Mouse (Mus musculus) liver, embryonic 15.5 days (tissue): Measurements from ENCODE around the gene Cd276. TPM values are rescaled to one million over a fixed set of nuclear protein-coding genes. Genes with fewer than 3 reads are reported as not detected.

Source experiments
- ATAC-seq: fragments of 200-750 bp; cut with Nextera tagmentation; 2 replicates; pipeline ENCODE4 v1.8.0; 2017; ENCODE audit warnings: moderate number of reproducible peaks, mild to moderate bottlenecking, moderate library complexity; ENCODE audit not compliant: insufficient read depth
- H3K27ac ChIP-seq: fragments of 300-500 bp; sonication (generic); replicated peaks from 2 replicates; pipeline ENCODE4 v1.5.1; 2015; ENCODE audit warnings: mild to moderate bottlenecking, inconsistent platforms
- H3K27me3 ChIP-seq: fragments of 300-500 bp; sonication (generic); 2 replicates; pipeline ENCODE4 v1.6.1; 2015; ENCODE audit warnings: mild to moderate bottlenecking, inconsistent platforms
- H3K36me3 ChIP-seq: fragments of 300-500 bp; sonication (generic); replicated peaks from 2 replicates; pipeline ENCODE4 v1.6.1; 2015; ENCODE audit warnings: moderate library complexity, mild to moderate bottlenecking, inconsistent platforms
- H3K4me1 ChIP-seq: fragments of 300-500 bp; sonication (generic); replicated peaks from 2 replicates; pipeline ENCODE4 v1.6.1; 2015; ENCODE audit warnings: inconsistent platforms
- H3K4me2 ChIP-seq: fragments of 300-500 bp; sonication (generic); 2 replicates; pipeline ENCODE4 v1.6.1; 2015; ENCODE audit warnings: moderate library complexity, mild to moderate bottlenecking, inconsistent platforms
- H3K4me3 ChIP-seq: fragments of 300-500 bp; sonication (generic); replicated peaks from 2 replicates; pipeline ENCODE4 v1.5.1; 2015; ENCODE audit warnings: mild to moderate bottlenecking, inconsistent platforms
- H3K9ac ChIP-seq: fragments of 300-500 bp; sonication (generic); 2 replicates; pipeline ENCODE4 v1.6.1; 2015; ENCODE audit warnings: moderate library complexity, mild to moderate bottlenecking, inconsistent platforms
- H3K9me3 ChIP-seq: fragments of 300-500 bp; sonication (generic); replicated peaks from 2 replicates; pipeline ENCODE4 v1.6.1; 2016; ENCODE audit warnings: inconsistent platforms
- WGBS: fragments of 180-500 bp; shearing (Covaris S2); methylation state at CpG from one replicate; pipeline ENCODE4 v1.1.7; 2015; ENCODE audit warnings: mixed read lengths; ENCODE audit not compliant: insufficient replicate concordance; 5-methylcytosine and 5-hydroxymethylcytosine counted together
- polyA plus RNA-seq: library from polyadenylated mRNA; unstranded; fragments of >200 nt; fragmentation: Nextera tagmentation; extraction: Ambion mirVana; gene quantifications from 2 replicates; pipeline ENCODE4 v1.2.1, GENCODE M21; 2015

Cd276 gene
- polyA plus RNA-seq, 1 experiment from 2014 or later, result 1.4 TPM

DNA sequence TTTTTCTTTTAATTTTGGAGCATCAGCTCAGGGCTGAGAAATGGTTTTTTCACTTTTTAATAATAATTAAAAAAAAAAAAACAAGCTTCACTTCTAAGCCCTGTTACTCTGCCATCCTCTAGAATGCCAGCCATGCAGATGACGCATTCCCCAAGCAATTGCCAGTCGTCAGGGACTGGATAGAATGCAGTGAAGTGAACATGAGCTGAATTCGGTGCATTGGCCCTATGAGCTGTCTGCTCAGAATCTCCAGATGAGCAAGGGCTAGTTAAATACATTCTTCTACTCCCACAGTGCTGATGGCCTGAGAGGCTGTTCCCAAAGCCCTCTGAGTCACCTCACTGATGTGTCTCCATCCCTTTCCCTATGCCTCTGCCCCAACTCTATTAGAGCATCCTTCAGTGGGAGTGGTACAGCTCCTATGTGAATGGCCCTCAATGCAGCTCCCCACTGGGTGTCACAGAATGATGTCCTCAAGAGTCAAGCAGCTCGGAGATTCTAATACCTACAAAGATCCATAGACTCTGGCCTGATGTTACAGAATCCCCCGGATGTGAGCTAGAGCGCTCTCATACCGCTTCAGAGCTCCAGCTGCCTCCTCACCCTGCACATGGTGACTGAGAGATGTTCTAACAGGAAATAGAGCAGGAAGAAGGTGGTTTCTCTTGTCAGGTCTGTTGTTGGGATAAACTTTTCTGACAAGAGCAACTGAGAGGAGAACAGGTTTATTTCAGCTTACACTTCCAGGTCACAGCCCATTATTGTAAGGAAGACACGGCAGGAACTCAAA lies 47.8 kb downstream of the Cd276 start:
- Histone ChIP-seq H3K4me1 (no peaks in the 10 kb centered on the region), H3K27ac (no peak overlapping the region)
- 36% methylated on average over 8 of the region's 8 CpGs for WGBS

DNA sequence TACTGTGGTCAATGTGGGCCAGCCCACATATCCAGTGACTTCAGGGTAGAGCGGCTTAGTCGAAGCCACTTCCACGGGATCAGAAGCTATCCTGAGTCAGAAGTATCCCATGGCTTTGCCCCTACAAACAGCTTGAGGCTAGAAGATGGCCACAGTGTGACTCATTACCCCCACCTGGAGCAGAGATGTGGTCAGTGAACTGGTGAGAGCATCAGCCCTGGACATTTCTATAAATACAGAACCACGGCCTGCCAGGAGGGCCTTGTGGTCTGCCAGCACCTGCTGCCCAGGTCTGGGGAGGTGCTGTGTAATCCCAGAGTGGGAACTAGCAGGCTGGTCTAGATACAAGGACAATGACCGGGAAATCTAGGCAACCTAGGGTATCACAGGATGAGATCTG lies 54.3 kb downstream of the Cd276 start:
- Histone ChIP-seq H3K9ac (no peak overlapping the region), H3K27ac (no peak overlapping the region), H3K36me3 (no peaks in the 10 kb centered on the region), H3K9me3 (no peaks in the 10 kb centered on the region), H3K4me2 (no peak overlapping the region), H3K4me3 (no peak overlapping the region), H3K4me1 (no peaks in the 10 kb centered on the region), H3K27me3 (no peaks in the 10 kb centered on the region)
- ATAC-seq, result no peak
- 66% methylated on average over 5 of the region's 5 CpGs for whole genome bisulfite sequencing

More for the DNA sequence above, 47.8 kb downstream of the Cd276 start:
- Histone ChIP-seq H3K9me3 (no peaks in the 10 kb centered on the region), H3K9ac (no peak overlapping the region), H3K36me3 (no peaks in the 10 kb centered on the region), H3K27me3 (no peaks in the 10 kb centered on the region), H3K4me3 (no peak overlapping the region), H3K4me2 (no peak overlapping the region)
- no peak for ATAC-seq

DNA sequence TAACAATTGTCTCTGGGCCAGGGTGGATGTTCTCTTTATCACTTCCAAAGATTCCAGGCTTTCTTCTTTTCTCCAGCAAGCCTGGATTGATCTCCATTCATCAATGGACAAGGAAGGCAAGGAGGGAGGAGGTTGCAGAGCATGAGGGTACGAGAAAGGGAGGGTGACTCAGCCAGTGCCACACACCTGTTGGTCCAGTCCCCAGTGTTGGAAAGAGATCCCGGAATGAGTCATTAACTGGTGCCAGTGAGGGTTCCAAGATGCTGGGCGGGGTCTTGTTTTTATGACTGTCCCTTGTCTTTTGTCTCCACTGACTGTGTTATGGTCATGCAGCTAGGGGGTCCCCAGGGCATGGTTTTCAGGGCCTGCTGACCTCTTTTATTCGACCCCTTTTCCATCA lies 57.3 kb downstream of the Cd276 start:
- Histone ChIP-seq H3K9me3 (no peaks in the 10 kb centered on the region), H3K36me3 (no peaks in the 10 kb centered on the region), H3K4me2 (no peak overlapping the region), H3K4me1 (no peaks in the 10 kb centered on the region), H3K27me3 (no peaks in the 10 kb centered on the region), H3K4me3 (no peak overlapping the region), H3K9ac (no peak overlapping the region), H3K27ac (no peak overlapping the region)
- WGBS, result 39% methylated on average over 4 of the region's 4 CpGs
- ATAC-seq, result no peak

DNA sequence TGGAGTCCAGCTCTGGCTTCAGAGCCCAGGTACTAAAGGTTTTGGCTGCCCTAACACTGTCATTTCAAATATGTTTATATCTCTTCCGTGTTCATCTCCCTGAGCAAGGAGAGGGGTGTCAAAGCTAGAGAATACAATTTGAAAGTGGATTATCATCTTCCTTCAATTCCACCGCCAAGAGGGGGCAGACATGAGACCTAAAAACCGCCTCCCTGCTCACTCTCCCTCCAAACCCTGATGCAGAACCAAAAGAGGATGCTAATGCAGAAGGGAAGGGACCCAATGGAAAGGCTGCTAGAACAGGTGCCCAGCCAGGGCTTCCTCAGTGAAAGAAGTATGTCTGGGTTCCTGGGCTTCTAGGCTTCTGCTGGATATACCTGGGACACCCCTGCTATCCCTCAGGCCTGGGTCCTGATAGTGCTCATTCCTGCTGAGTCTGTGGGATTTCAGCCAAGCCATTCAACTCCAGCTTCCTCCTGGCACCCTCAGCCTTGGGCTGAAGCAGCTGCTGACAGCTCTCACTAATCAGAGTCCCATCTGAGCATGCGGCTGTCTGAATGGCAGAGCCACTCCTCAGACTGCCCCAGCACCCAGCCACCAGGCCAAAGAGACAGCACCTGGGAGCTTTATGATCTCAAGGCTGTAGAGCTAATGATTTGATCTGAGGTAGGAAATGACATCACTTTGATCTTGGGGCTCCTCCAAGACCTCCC lies 58.6 kb downstream of the Cd276 start:
- 22% methylated on average over 4 of the region's 4 CpGs for WGBS
- ATAC-seq, result no peak
- Histone ChIP-seq H3K4me3 (no peak overlapping the region), H3K9ac (no peak overlapping the region), H3K27ac (no peak overlapping the region), H3K27me3 (peaks cover 8% of the 10 kb centered on the region; the same call in 1 of the 2 replicates), H3K4me1 (no peaks in the 10 kb centered on the region), H3K4me2 (no peak overlapping the region), H3K9me3 (no peaks in the 10 kb centered on the region), H3K36me3 (no peaks in the 10 kb centered on the region)

DNA sequence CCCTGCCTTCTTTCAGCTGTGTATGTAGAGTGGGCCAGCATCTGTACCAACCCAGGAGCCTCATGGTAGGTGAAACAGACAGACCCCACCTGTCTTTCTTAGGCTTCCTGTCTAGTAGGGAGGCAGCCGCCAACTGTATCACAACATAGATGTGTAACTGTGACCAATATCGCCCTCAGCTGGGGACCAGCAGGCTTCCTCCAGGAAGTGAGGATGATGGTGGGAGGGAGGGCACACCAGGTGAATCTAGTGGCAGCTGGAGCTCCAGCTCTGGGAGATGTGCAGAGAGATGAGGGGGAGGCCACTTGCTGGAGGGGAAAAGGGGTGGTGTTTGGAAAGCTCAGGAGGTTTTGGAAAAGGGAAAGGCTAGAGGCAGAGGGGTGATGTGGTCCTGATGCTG lies 60.2 kb downstream of the Cd276 start:
- 44% methylated on average over 2 of the region's 2 CpGs for WGBS

DNA sequence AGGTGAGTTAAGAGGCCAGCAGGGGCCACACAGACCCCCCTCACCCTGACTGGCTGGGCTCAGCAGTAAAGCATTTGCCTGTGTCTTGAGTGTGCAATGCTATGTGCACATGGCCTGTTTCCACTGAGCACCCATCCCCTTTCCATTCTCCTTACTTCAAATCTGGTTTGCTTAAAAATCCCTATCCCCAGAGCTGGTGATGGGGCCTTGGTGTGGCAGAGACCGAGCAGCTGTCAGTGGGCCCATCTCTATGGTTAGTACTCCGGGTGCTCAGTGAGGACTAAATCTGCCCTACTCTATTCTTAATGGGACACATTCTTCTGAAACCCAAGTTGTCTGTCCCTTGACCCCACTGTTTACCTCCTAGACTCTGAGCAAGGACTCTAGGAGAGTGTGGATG lies 64.8 kb downstream of the Cd276 start:
- 61% methylated on average over 2 of the region's 2 CpGs for WGBS
- ATAC-seq, result no peak
- no peak overlapping the region for H3K4me3 ChIP-seq
- no peaks in the 10 kb centered on the region for H3K9me3 ChIP-seq
- peaks cover 5% of the 10 kb centered on the region; the same call in 1 of the 2 replicates for H3K4me1 ChIP-seq
- no peak overlapping the region for H3K9ac ChIP-seq
- peaks cover 70% of the 10 kb centered on the region for H3K27me3 ChIP-seq
- no peaks in the 10 kb centered on the region for H3K36me3 ChIP-seq
- H3K27ac ChIP-seq, result no peak overlapping the region
- H3K4me2 ChIP-seq, result no peak overlapping the region

More for the DNA sequence above, 60.2 kb downstream of the Cd276 start:
- ATAC-seq, result no peak
- Histone ChIP-seq H3K9me3 (no peaks in the 10 kb centered on the region), H3K4me2 (no peak overlapping the region), H3K9ac (no peak overlapping the region), H3K4me1 (no peaks in the 10 kb centered on the region), H3K27ac (no peak overlapping the region), H3K27me3 (peaks cover 24% of the 10 kb centered on the region), H3K36me3 (no peaks in the 10 kb centered on the region), H3K4me3 (no peak overlapping the region)

DNA sequence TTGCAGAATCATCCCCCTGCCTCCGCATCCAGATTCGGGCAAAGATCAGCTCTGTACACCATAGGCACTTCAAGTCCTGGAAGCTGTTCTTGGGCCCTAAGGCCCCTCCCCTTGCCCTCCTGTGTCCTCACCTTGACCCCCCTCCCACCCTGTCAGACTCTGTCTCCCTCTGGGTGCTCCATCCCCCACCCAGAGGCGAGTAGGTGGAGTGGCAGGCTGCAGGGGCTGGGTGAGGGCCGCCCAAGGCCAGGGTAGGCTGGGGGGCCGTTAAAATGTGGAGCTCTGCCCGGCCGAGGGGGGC lies 65.4 kb downstream of the Cd276 start:
- peaks cover 5% of the 10 kb centered on the region; the same call in 1 of the 2 replicates for H3K4me1 ChIP-seq
- H3K4me2 ChIP-seq, result no peak overlapping the region
- H3K9me3 ChIP-seq, result no peaks in the 10 kb centered on the region
- H3K36me3 ChIP-seq, result no peaks in the 10 kb centered on the region
- 7% methylated on average over 7 of the region's 7 CpGs for WGBS
- H3K9ac ChIP-seq, result no peak overlapping the region
- no peak overlapping the region for H3K27ac ChIP-seq
- H3K27me3 ChIP-seq, result peaks cover 76% of the 10 kb centered on the region
- no peak for ATAC-seq
- H3K4me3 ChIP-seq, result no peak overlapping the region

DNA sequence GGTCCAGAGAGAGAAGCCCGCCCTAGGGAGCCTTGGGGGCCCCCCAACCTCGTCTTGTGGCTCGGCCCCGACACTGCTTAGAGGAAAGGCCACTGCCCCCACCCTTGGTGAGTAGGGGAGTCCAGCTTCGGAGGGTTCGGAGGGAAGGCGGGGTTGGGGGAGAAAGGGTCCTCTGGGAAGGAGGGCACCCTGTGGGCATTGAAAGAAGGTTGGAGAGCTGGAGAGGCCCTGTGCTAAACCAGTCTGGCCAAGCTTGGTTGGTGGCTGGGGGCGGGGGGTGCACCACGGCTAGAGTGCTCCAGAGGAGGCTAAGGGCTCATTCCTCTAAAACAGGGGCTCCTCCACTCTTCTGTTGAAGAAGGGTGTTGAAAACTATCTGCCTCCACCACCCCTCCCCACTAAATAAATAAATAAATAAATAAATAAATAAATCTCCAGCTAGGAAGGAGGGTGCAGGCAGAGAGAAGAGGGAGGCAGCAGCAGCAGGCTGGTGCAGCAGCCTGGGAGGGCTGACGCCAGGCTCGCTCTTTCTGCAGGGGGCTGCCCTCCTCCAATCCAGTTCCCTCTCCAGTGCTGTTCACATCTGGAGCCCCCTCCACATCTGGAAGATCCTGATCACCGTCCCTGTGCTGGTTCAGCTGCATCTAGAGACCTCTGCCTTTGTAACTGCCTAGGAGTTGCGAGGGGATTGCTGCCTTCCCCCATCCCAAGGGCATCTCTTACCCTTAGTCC lies 65.9 kb downstream of the Cd276 start:
- Histone ChIP-seq H3K27me3 (peaks cover 81% of the 10 kb centered on the region), H3K9ac (no peak overlapping the region), H3K27ac (no peak overlapping the region), H3K4me3 (peak overlapping the region; percentile 42; the same call in 1 of the 2 replicates), H3K4me2 (peak overlapping the region; percentile 67), H3K36me3 (no peaks in the 10 kb centered on the region), H3K9me3 (no peaks in the 10 kb centered on the region), H3K4me1 (peaks cover 5% of the 10 kb centered on the region; the same call in 1 of the 2 replicates)
- no peak for ATAC-seq
- WGBS, result 7% methylated on average over 13 of the region's 13 CpGs

DNA sequence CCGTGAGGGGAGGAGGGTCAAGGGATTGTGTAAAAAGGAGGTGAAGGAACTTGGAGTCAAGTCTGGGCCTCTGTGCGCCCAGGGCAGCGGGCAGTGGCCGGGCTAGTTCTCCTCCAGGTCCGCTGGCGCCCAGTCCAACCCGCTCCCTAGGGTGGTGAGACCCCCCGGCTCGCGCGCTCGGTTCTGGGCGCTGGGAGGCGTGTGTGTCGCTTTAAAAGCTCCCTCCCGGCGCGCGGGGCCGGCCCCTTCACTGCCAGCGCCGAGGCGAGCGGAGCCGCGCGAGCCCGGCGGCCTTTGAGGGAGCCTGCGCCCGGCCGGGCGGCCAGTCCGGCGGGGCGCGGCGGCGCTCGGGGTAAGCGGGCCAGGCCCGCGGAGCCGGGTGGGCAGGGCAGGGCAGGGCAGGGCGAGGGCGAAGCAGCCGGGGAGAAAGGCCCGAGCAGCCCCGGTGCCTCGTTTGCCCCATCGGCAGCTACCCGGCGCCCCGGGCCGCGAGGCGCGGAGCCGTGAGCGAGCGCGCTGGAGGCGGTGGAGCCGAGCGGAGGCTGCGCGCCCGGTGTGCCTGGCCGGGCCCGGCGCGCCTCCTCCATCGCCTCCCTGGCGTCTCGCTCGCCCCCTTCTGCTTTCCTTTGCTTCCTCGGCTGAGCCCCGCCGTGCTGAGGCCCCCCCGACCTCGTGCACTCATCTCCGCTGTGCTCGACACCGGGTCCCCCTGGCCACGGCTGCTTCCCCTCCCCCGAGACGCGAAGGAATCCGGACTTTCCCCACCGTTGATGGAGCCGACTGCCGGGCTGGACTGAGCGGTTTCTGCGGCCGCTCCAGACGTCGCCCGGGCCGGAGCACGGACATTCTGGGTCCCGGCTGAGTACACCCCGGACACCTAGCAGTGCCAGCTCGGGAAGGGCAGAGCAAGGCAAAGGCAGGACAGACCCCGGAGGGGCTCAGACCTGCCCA lies 67.1 kb downstream of the Cd276 start, which contains the start of gene Insyn1:
Insyn1 (plus strand) TSS at position 753 of the 951 bp plus-strand sequence.
- H3K9me3 ChIP-seq, result no peaks in the 10 kb centered on the region
- H3K4me1 ChIP-seq, result peaks cover 5% of the 10 kb centered on the region; the same call in 1 of the 2 replicates
- H3K27ac ChIP-seq, result no peak within 1 kb of the TSS
- WGBS, result under 1% methylated on average over 102 of the region's 104 CpGs
- H3K4me3 ChIP-seq, result peak within 1 kb of the TSS; percentile 42
- no peak for ATAC-seq
- H3K9ac ChIP-seq, result no peak within 1 kb of the TSS; the same call in 1 of the 2 replicates
- H3K4me2 ChIP-seq, result peak within 1 kb of the TSS; percentile 67
- no peaks in the 10 kb centered on the region for H3K36me3 ChIP-seq
- peaks cover 82% of the 10 kb centered on the region for H3K27me3 ChIP-seq

DNA sequence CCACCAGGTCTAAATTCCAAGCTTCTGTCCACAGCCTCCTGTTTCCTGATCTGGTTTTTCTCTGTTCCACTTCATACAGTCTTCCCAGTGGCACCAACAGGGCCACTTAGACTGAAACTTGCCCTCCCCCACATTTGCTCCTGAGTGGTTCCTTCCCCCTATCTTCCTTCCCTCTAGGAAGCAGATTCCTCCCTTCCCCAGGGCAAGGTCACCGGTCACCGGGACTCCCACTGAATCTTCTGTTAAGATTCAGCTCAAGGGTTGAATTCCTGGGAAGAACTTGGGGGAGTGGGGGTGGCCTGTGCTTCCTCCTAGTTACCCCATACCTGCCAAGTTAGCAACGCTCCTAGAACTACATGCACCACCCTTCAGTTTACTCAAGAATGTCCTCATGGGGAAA lies 68.2 kb downstream of the Cd276 start:
- no peak overlapping the region for H3K27ac ChIP-seq
- peaks cover 89% of the 10 kb centered on the region for H3K27me3 ChIP-seq
- no peak overlapping the region for H3K9ac ChIP-seq
- peaks cover 5% of the 10 kb centered on the region; the same call in 1 of the 2 replicates for H3K4me1 ChIP-seq
- no peaks in the 10 kb centered on the region for H3K36me3 ChIP-seq
- ATAC-seq, result no peak
- 13% methylated on average over 3 of the region's 3 CpGs for WGBS
- H3K4me2 ChIP-seq, result no peak overlapping the region
- H3K9me3 ChIP-seq, result no peaks in the 10 kb centered on the region
- H3K4me3 ChIP-seq, result no peak overlapping the region
